Mouse (Mus musculus): ENCODE measurements at regions not wholly inside any gene's neighbourhood (a gene's known extent, or its start where the extent isn't known, plus 50 kb on each side); places are given as distances from the start of the nearest gene placed in this dataset.

- Histone ChIP-seq H3K4me2 (no peak overlapping the region), H3K4me3 (no peak overlapping the region), H3K27me3 (replicated peaks) (no peaks in the 10 kb centered on the region), H3K4me1 (peaks cover 13% of the 10 kb centered on the region), H3K36me3 (replicated peaks) (no peaks in the 10 kb centered on the region), H3K9me3 (no peaks in the 10 kb centered on the region), H3K9ac (no peak overlapping the region), H3K27ac (no peak overlapping the region)
- WGBS: 76% methylated on average over 4 of the region's 4 CpGs
- ATAC-seq (replicated peaks): no peak
These were observed 64.5 kb upstream of the Eed start for GRCm38 (mm10) chr7:90045208-90045800.

DNA sequence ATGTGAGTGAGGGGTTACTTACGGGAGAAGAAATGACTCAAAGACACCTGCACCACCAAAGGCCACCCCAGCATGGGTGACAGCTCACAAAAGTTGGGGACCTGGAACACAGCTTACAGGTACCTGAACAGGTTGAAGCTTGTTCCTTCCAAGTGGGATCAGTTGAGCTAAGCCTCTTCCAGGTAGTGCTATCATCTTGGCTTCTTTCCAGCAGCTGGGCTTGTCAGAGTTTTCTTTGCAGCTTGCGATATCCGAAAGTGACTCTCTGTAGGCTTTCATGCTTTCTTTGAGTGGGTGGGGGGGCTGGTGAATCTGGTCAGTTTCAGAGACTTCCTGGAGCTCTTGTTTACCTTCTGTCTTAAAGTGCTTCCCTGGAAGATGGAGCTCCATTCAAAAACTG, 65.4 kb upstream of the Eed start:
- H3K27ac ChIP-seq: no peak overlapping the region
- no peak overlapping the region for H3K4me2 ChIP-seq
- 89% methylated on average over 3 of the region's 3 CpGs for WGBS
- no peak overlapping the region for H3K9ac ChIP-seq
- H3K4me3 ChIP-seq: no peak overlapping the region
- H3K27me3 ChIP-seq (replicated peaks): no peaks in the 10 kb centered on the region
- H3K4me1 ChIP-seq: peaks cover 6% of the 10 kb centered on the region; the same call in 1 of the 2 replicates
- H3K36me3 ChIP-seq (replicated peaks): no peaks in the 10 kb centered on the region
- ATAC-seq (replicated peaks): no peak
- H3K9me3 ChIP-seq: no peaks in the 10 kb centered on the region

GRCm38 (mm10) chr7:90046862-90047261, 66.1 kb upstream of the Eed start:
- no peaks in the 10 kb centered on the region for H3K9me3 ChIP-seq
- H3K27me3 ChIP-seq (replicated peaks): no peaks in the 10 kb centered on the region
- no peak for ATAC-seq (replicated peaks)
- H3K4me3 ChIP-seq: no peak overlapping the region
- 93% methylated on average over 4 of the region's 4 CpGs for WGBS
- H3K4me1 ChIP-seq: no peaks in the 10 kb centered on the region
- H3K4me2 ChIP-seq: no peak overlapping the region
- no peak overlapping the region for H3K9ac ChIP-seq
- no peak overlapping the region for H3K27ac ChIP-seq
- no peaks in the 10 kb centered on the region for H3K36me3 ChIP-seq (replicated peaks)

DNA sequence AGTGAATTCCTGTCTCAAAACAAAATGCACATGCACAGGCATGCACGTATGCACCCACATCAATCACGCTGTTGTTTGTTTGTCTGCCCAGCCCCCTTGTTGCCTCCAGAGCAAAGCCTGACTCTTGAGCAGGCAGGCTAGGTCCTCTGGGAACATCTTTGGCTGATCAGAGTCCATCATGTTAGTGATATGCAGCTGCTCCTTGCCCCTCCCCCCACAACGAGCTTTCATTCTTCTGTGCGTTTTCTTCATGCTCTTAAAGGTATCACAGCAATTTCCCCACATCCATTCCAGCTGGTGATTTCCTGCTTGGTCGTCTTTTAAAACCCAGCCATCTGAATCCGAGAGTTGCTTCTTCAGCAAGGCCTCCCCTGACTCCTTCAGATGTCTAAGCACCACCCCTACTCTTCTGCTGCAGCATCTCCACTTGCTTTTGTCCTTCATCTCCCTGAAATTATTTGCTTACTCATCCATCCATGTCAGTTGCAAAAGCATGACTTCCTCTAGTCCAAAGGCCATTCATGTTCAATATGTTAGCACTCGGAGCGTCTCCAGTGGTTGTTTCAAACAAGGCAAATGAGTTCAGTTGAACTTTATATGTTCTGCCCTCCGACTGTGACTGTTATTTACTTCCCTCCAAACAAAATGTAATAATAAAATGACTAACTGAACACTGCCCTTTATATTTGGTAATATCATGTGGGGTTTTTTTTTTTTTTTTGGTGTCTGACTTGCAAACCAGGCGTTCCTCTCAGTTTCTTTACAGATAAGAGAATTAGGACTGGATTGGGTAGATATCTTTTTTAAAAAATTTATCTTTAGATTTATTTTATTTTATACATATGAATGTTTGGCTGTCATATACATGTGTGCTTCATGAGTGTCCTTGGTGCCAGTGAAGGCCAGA, 67.9 kb upstream of the Eed start:
- Histone ChIP-seq H3K4me3 (no peak overlapping the region), H3K27me3 (replicated peaks) (no peaks in the 10 kb centered on the region), H3K27ac (no peak overlapping the region), H3K9me3 (no peaks in the 10 kb centered on the region), H3K36me3 (replicated peaks) (no peaks in the 10 kb centered on the region), H3K9ac (no peak overlapping the region), H3K4me1 (no peaks in the 10 kb centered on the region), H3K4me2 (no peak overlapping the region)
- ATAC-seq (replicated peaks): no peak
- WGBS: 74% methylated on average over 10 of the region's 10 CpGs

DNA sequence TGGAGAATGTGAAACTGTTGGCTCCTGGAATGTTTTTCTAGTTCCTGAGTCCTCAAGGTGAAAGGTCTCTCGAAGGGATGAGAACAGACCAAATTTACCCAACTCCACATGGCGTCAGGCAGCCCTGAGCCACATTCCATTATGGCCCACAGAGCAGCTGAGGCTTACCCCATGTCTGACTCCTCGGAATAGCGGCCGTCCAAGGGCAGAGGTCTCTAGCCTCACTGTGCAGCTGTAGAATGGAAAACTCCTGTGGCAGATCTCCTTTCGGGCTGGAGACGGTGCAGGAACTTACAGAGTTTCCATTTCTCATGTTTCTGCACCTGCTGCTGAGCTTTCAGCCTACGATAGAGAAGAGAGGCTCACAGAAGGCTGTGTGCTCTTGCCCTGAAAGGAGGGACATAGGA, 69.1 kb upstream of the Eed start:
- Histone ChIP-seq H3K27me3 (replicated peaks) (no peaks in the 10 kb centered on the region), H3K4me1 (no peaks in the 10 kb centered on the region; the same call in 1 of the 2 replicates), H3K9ac (no peak overlapping the region), H3K27ac (no peak overlapping the region), H3K9me3 (no peaks in the 10 kb centered on the region), H3K4me3 (no peak overlapping the region), H3K4me2 (no peak overlapping the region), H3K36me3 (replicated peaks) (no peaks in the 10 kb centered on the region)
- whole genome bisulfite sequencing: 81% methylated on average over 8 of the region's 8 CpGs
- ATAC-seq (replicated peaks): no peak

DNA sequence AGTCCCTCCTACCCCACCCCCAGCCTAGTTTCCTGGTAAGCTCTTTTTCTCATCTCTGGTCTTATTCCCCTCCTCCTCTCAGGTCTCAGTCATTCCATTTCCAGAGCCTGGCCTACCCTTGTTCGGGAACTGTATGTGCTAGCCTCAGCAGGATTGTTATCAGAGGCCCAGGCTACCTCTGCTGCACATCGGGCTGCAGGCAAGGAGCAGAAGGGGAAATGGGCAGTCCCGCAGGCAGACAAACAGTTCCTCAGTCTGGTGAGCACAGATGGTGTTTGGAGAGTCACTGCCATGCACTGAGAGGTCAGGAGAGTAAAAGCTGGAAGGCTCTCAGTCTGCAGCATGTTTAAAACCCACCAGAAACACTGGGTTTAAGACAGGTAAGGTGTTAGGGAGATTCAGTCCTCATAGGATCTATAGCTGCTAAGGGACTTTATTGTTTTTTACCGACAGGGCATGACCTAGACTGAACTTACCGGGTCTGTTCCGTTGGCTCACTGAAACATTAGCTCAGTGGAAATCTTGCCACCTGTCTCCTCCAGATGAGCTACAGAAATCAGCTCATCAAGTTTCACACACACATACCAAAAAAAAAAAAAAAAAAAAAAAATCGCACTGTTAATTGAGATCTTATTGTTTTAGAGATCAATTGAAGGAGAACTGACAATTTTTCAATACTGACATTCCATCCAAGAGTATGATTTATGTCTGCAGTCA, 74.2 kb upstream of the Eed start:
- H3K4me2 ChIP-seq: no peak overlapping the region
- H3K9ac ChIP-seq: no peak overlapping the region
- 46% methylated on average over 7 of the region's 7 CpGs for WGBS
- no peaks in the 10 kb centered on the region for H3K36me3 ChIP-seq (replicated peaks)
- no peaks in the 10 kb centered on the region; the same call in 1 of the 2 replicates for H3K4me1 ChIP-seq
- H3K27ac ChIP-seq: no peak overlapping the region
- H3K9me3 ChIP-seq: no peaks in the 10 kb centered on the region
- H3K4me3 ChIP-seq: no peak overlapping the region
- no peaks in the 10 kb centered on the region for H3K27me3 ChIP-seq (replicated peaks)
- no peak for ATAC-seq (replicated peaks)

DNA sequence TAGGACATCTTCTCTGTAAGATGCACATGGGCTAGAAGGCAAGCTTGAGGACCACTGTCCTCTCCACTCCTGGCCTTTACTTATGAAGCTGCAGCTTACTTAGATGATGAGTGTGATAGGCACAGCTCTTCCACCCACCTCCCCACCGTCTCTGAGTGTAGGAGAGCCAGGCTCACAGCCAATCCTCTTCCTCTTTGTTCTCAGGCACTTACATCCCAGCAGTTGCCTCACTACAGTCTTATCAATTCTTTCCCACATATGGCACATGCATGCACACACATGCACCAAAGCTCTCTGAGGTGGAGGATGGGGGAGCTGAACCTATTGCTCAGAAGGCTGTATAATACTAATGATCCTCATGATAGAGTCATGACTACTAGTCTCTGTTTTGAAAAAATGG, 72.1 kb upstream of the Picalm start:
- Histone ChIP-seq H3K36me3 (replicated peaks) (no peaks in the 10 kb centered on the region), H3K4me1 (no peaks in the 10 kb centered on the region; the same call in 1 of the 2 replicates), H3K4me3 (no peak overlapping the region), H3K27me3 (replicated peaks) (no peaks in the 10 kb centered on the region), H3K9me3 (no peaks in the 10 kb centered on the region), H3K27ac (no peak overlapping the region), H3K4me2 (no peak overlapping the region), H3K9ac (no peak overlapping the region)
- 78% methylated on average over 1 of the region's 1 CpGs for WGBS
- no peak for ATAC-seq (replicated peaks)

GRCm38 (mm10) chr7:90058636-90059035, 71.4 kb upstream of the Picalm start:
- WGBS: 90% methylated on average over 4 of the region's 4 CpGs
- H3K27me3 ChIP-seq (replicated peaks): no peaks in the 10 kb centered on the region
- no peaks in the 10 kb centered on the region for H3K36me3 ChIP-seq (replicated peaks)
- no peak overlapping the region for H3K4me3 ChIP-seq
- H3K9ac ChIP-seq: no peak overlapping the region
- no peak overlapping the region for H3K4me2 ChIP-seq
- H3K9me3 ChIP-seq: no peaks in the 10 kb centered on the region
- no peak for ATAC-seq (replicated peaks)
- H3K4me1 ChIP-seq: no peaks in the 10 kb centered on the region; the same call in 1 of the 2 replicates
- H3K27ac ChIP-seq: no peak overlapping the region

GRCm38 (mm10) chr7:90059249-90059628, 70.8 kb upstream of the Picalm start:
- no peaks in the 10 kb centered on the region for H3K36me3 ChIP-seq (replicated peaks)
- H3K4me1 ChIP-seq: no peaks in the 10 kb centered on the region; the same call in 1 of the 2 replicates
- H3K27ac ChIP-seq: no peak overlapping the region
- no peak overlapping the region for H3K4me3 ChIP-seq
- no peaks in the 10 kb centered on the region for H3K9me3 ChIP-seq
- WGBS: 60% methylated on average over 8 of the region's 8 CpGs
- H3K27me3 ChIP-seq (replicated peaks): no peaks in the 10 kb centered on the region
- ATAC-seq (replicated peaks): no peak
- no peak overlapping the region for H3K9ac ChIP-seq
- no peak overlapping the region for H3K4me2 ChIP-seq

- Histone ChIP-seq H3K27ac (no peak overlapping the region), H3K9ac (no peak overlapping the region), H3K4me1 (no peaks in the 10 kb centered on the region; the same call in 1 of the 2 replicates), H3K9me3 (no peaks in the 10 kb centered on the region), H3K27me3 (replicated peaks) (no peaks in the 10 kb centered on the region), H3K4me3 (no peak overlapping the region), H3K4me2 (no peak overlapping the region), H3K36me3 (replicated peaks) (no peaks in the 10 kb centered on the region)
- 58% methylated on average over 6 of the region's 6 CpGs for WGBS
- no peak for ATAC-seq (replicated peaks)
These were observed 70.2 kb upstream of the Picalm start for GRCm38 (mm10) chr7:90059629-90060301.

GRCm38 (mm10) chr7:90060343-90061175, 69.5 kb upstream of the Picalm start:
- Histone ChIP-seq H3K27me3 (replicated peaks) (no peaks in the 10 kb centered on the region), H3K4me1 (no peaks in the 10 kb centered on the region), H3K9ac (no peak overlapping the region), H3K36me3 (replicated peaks) (no peaks in the 10 kb centered on the region), H3K9me3 (no peaks in the 10 kb centered on the region), H3K27ac (no peak overlapping the region), H3K4me3 (no peak overlapping the region), H3K4me2 (no peak overlapping the region)
- no peak for ATAC-seq (replicated peaks)
- WGBS: 87% methylated on average over 16 of the region's 16 CpGs

All from midbrain, embryonic 15.5 days (tissue).